Mouse (Mus musculus) skeletal muscle tissue, adult 2 months (tissue): ENCODE results near the gene Tex29.
"Not testable (repeated sequence)": the region's sequence is repeated elsewhere in the genome, so short reads cannot be mapped to it uniquely, and the experiment has no call there.

Experiments used
- DNase-seq: peaks from one replicate; pipeline ENCODE4 v3.0.0-alpha.2; 2012; ENCODE audit warnings: low read depth, low spot score

Tex29 gene

DNA sequence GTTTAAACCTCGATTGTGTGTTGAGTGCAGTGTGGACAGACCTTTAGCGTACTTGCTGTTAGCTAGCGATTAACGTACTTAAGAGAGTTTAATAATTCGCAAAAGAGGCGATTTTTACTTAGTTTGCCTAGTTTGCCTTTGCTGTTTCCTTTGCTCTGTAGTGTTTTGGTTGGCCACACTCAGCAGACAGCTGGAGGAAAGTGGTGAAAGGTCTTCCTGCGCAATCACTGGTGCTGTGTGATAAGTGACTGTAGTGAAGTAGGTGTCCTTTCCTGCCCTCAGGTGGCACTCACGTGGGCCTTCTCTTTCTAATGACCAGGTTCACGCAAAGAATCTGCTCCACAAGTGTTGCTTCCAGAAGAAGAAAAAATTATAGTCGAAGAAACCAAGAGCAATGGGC lies 9.1 kb upstream of the Tex29 start:
- no peak for DNase-seq

DNA sequence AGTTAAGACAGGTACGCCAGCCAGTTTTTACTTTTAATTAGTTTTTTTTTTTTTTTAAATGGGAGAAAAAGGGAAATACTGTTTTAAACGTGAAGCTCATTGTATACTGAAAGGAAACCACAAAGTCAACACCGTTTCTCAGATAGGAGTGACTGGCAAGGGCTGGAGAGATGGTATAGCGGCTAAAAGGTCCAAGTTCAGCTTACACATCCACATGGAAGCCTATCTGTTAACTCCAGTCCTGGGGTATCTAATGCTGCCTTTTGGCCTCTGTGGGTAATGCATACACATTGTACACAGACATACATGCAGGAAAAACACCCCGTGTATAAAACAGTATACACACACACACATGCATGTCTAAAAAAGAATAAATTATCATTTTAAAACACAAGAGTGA lies 8.3 kb upstream of the Tex29 start:
- DNase-seq: no peak

DNA sequence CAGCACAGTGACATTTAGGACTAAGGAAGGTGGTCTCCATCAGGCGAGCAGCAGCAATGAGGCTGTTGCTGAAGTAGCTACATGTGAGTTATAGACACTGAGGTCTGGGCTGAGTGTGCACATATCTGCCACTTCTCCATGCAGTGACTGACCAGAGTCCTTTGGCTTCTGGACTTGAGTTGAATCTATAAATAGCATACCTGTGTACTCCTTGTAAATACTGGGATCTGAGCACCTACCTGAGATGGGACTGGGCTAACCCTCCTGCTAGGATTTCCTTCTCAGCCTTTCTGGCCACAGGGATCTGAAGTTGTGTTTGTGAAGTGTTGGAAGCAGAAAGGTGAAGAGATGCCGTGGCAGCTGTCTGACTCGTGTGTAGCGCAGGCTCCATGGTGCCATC lies 7.1 kb upstream of the Tex29 start:
- DNase-seq: no peak

DNA sequence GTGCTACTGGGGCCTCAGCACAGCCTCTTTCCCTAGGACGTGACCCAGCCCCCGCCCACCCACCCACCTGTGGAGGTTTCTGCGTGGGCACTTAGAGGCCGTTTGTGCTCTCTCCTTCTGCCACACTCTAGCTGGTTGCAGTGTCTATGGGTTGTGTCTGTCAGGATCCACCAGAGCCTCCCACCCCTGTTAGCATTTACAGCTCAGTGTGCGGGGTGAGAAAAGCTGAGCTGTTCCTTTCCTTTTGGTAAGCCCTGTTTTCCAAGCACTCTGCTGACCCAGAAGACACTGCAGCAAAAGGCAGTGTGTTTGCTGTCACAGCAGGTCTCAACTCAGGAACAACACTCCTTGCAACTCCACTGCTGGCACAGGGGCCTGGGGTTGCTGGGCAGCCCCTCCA lies 6.1 kb upstream of the Tex29 start:
- DNase-seq: no peak

DNA sequence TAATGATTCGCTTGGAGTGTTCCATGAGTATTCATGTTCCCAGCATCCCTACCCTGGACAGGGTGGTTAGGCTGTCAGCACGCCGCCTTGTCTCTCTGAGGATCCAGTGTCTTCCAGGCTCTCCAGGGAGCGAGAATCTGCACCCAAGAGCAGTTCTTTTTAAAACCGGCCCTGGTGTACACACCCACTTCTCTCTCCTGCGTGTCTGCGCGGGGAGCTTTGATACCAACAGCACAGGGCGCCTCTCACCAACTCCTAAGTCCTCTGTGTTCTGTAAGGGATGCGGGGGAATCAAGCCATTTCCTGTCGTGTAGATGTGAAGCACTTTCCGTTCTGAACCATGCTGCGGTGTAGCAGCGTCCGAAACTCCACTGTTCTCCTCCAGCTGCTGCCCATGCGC lies 5.6 kb upstream of the Tex29 start:
- no peak for DNase-seq

DNA sequence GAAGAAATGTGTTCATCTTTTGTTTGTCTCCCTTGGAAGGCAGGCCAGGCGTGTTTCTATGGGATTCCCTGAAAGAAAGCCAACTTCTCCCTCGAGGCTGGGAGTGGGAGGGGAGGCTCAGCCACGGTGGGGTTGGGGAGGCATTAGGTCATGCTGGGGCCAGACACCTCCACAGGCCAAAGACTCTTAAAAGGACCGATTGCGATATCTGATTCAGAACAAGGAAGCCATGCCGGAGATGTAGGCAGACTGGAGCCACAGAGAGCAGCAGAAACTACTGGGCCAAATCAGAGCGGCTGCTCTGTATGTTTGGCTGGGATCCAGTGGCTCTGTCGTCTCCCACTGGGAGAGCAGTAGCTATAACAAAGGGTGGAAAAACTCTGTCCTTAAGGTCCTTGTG lies 1.3 kb downstream of the Tex29 start:
- no peak for DNase-seq

DNA sequence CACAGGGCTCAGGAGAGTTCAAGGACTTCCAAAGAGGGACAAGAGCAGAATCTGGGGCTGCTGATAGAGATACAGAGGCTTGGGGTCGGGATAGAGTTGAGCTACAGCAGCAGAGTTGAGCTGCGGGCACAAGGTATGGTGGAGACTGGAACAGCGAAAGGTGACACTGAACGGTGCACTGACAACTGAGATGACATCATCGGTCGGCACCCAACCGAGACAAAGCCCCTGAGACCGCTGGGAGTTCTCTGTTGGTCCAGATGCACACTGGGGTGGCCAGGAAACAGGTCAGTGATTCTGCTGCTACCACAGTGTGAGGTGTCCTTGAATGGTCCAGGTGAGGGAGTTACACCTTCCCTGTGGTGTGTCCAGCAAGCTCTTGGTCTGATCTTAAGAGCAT lies 2.5 kb downstream of the Tex29 start:
- DNase-seq: no peak

DNA sequence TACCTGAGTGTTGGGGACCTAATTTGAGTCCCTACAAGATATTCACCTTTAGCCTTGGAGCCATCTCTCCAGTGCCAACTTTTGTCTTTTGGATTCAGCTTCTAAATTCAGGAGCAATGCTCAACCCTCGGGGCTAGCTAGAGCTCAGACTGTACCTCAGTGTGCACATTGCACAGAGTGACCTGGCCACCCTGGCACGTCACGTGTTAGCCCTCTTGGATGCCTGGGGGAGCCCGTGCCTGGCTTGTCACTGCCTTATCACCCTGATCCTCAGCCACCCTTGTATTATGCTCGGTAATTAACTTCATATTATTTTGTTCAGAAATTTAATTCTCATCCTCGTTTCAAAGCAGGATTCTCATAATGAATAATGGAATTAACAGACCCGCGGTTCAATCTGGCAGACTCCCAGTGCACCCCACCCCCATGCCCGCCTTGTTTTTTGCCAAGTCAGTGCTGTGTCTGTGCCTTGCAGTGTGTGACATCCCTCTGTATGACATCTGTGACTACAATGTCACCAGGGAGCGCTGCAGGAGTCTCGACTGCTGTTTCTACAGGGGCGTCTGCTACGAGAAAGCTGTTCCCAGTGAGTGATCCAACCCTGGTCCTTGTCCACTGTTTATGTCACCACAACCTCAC lies 3.5 kb downstream of the Tex29 start:
- DNase-seq: no peak

DNA sequence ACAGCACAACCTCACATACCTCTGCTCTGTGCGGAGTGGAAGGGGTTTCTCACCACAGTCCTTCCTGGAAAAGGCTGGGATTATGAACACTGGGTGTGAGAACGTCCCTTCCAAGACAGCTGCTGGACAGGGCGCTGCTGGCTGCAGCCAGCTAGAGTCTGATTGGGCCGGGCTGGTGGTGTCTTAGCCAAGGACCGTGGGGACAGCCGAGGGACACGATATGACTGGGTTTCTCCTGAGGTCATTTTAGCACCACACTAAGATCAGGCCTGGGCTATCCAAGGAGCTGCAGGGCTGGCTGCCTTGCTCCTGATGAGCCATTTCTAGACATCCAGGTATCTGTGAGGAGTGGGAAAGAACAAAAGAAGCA lies 4.0 kb downstream of the Tex29 start:
- DNase-seq: peak; percentile 40

DNA sequence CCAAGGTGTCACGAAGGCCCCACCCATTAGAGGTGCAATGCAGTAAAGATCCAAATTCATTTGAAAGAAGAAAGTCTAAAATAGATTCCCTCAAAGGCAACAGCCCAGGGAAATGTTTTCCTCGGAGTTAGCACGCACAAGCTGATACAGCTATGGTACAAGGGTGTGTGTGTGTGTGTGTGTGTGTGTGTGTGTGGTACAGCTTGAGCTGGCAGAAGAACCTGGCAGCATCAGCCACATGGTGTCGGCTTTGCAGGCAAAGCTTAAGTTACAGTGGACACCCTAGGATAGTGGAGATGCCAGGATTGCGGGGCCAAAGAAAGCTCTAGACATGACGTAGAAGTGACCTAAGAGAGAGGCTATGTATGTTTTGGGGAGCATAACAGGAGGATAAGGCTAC lies 6.5 kb downstream of the Tex29 start:
- peak; percentile 71 for DNase-seq

DNA sequence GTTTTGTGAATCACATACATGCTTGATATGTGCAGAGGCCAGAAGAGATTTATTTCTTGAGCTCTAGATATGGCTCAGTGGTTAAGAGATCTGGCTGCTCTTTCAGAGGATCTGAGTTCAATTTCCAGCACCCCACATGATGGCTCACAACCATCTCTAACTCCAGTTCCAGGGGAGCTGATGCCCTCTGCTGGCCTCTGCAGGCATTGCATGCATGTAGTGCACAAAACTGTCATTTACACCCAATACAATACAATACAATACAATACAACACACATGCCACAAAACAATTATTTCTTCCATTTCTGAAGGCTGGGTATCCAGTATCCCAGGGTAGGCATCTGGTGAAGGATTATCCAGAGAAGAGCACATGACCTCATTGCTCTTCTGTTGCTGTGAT lies 27.6 kb downstream of the Tex29 start:
- no peak for DNase-seq

DNA sequence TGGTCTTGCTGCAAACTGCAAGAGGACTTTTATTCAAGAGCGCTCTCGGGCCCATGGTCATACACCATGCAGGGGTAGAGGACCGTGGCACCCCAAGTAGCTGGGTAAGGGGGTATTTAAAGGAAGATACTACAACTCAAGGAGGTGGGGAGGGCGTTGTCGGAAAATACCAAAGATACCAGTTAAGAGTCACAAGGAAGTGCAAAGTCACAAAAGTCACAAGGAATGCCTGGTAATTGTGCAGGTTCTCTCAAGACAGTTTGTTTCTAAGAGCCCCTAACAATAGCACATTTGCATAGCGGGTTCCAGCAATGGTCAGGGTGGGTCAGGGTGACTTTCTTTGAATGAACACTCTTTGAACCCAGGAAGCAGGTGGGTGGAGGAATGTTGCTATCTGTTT lies 34.0 kb downstream of the Tex29 start:
- not testable (repeated sequence) for DNase-seq

DNA sequence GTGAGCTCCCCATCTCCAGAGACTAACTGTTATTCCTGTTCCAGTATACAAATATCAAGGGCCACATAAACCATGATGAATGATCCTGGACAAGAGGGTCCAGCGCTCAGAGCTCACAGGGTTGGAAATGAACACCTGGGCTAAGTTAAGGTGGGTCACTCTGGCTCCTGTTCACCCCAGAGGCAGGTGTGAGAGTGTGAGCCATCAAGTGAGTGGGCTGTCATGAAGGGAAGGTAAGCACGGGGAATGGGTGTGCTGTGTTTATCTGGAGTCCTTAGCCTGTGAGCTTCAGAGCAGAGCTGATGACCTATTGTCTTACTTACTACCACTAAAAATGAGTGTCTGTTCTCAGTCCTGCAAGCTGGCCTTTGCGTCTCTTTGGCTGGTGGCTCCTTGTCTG lies 44.4 kb downstream of the Tex29 start:
- no peak for DNase-seq

DNA sequence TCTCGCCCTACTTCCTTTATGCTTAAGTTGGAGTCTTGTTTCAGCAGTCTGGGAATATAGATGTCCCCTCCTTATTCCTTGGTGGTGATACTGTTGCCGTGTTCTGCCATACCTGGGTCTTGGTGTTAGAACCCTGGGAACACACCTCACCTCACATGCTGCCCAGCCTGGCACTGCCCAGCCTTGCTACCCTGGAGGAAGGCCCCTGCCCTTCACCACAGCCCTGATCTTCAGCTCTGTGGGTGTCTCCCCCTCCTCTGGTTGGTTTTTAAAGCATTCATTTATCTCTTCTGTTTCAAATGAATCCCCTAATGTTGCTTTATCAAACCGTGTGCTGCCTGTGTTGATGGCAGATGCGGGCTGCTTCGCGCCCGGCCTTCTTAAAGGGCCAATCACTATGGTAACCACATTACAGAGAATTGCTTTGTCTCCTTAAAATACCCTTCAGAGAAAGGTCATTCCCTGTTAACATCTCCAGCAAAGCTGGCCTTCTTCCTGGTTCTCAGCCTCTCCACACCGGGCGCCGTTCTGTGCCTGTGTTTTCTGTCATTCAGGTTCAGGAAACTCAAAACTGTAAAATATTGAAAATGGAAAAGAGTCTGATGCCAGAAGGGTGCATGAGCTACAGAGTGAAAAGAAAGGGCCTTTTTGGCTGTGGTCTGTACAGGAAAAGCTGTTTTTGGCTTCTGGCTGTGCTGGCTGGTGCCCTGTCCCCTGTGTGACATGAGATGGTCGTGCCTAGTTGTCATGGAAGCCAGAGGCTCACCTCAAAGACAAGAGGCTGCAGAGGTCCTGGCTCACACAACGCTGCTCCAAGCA lies 45.8 kb downstream of the Tex29 start:
- DNase-seq: no peak

DNA sequence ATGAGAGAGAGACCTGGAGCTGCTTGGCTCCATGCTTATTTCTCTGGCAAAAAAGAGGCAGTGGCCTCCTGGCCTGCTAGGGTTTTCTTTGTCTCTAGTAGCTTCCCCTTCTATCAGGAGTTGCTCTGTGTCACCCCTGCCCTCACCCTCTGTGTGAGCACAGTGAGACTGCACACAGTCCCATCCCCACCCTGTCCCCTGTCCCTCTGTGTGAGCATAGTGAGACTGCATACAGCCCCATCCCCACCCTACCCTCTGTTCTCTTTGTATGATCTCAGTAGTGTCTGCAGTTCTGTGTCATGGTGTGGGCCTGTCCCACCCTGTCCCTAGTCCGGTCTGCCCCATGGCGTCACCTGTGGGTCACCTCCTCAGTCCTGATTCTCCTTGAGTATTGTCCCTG lies 46.5 kb downstream of the Tex29 start:
- DNase-seq: no peak

DNA sequence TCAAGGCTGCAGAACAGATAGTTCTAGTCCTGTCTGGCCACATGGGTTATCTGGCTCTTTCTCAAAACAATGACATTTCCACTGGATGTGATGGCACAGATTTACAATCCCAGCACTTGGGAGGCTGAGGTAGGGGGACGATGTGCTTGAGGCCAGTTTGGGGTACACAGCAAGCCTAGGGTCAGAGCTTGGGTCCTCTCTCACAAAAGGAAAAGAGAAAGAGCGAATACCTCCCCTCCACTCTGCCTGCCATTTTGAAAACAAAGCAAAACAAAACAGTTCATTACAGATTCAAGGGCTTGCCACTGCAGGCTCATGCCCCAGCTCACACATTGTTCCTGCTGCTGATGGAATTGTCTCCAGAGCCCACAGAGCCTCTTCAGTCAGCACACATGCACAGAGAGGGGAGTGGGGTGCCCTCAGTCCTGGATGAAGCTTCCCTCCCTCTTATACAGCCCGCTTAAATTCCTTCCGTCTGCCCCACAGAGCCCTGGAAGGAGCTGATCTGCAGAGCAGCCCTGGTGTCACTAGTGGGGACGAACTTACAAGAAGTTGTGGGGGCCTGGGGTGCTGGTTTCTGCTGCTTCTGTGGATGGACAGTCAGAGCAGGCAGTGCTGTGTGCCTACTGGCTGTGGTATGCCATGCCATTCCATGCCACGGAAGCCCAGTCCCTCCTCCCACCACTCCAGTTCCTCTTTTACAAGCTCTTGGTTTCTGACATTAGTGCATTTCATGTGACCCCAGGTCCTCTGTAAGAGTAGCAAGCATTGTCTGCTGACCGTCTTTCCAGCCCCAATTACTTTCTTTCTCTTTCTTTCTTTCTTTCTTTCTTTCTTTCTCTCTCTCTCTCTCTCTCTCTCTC lies 49.1 kb downstream of the Tex29 start:
- DNase-seq: no peak

DNA sequence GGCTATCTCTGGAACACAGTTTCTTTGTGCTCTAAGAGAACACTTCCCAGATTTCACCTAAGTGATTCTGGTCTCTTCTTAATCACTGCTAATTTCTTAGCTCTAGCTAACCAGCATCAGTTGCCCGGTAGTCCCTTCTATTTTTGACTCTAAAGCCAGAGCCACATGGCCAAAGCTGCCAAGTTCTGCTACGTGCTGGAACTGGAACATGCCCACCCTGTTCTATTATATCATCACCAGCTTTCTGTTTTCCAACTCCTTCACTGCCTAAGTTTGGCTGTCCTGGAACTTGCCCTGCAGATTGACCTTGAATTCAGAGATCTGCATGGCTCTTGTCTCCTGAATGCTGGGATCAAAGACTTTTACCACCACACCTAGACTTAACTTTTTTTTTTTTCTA lies 52.5 kb downstream of the Tex29 start:
- no peak for DNase-seq

DNA sequence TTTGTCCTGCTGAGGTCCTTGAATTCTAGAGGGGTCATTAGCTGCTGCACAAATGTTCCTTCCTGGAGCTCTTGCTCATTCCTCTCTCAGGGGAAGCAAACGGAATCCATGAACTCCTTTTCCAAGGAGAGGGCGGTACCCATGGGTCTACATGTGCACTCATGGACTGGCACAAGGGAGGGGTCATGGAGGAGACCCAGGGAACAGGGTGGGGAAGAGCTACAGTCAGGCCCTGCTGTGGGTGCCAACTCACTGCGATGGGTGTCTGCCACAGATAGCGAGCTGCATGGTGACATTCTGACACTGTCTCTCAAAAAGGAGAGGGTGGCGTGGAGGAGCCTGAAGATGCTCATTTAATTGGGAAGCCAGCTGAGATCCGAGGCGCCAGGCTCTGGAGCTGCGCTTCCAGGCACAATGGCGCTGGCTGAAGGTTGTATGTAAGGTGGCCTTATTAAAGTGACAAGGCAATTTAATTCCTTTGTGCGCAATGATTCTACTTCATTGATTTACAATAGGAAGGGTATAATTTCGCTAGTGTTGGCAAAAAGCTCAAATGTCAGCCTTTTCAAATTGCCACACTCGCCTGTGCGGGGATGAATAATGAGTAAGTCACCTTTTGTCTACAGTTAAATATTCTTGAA lies 55.9 kb downstream of the Tex29 start:
- DNase-seq: no peak

DNA sequence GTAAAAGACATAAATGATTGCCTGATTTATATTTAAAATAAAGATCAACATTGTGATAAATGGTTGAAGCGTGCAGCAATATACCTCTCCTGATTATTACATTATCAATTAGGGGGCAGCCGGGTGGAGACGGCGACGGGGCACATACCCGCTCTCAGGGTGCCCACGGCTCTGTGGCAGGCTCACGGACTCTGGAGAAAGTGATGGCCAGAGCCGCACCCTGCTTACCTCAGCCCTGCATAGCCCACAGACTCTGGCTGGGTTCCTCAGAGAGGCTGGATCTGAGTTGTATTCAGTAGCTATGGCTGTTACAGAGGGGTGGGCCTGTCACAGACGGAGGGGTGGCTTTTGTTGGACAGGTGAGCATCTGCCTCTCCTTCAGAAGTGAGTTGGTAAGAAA lies 56.4 kb downstream of the Tex29 start:
- DNase-seq: no peak

DNA sequence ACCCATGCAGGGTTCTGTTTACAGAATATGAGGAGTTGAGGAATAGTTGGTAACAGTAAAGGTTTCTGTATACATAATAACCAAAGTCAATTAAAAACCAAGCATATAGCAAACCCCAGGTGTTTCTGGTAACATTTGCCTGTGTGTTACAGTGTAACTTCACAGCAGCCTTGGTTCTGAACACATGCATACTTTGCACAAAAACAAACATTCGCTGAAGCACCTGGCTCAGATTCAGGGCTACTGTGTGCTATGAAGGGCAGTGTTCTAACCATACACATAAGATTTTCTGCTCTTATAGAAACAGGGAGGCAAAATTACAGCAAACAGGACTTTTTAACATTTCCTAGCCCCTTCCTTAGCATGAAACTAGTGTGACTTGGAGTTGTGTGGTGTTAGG lies 58.5 kb downstream of the Tex29 start:
- no peak for DNase-seq
